Mouse (Mus musculus) thymus, postnatal 4 days (tissue): ENCODE data around the gene Sec24a.
"Not testable (repeated sequence)": the region's sequence is repeated elsewhere in the genome, so short reads cannot be mapped to it uniquely, and the experiment has no call there.

Experiments used
- DNase-seq: peaks from one replicate; pipeline ENCODE4 v3.0.0; 2021

Gene Sec24a

DNA sequence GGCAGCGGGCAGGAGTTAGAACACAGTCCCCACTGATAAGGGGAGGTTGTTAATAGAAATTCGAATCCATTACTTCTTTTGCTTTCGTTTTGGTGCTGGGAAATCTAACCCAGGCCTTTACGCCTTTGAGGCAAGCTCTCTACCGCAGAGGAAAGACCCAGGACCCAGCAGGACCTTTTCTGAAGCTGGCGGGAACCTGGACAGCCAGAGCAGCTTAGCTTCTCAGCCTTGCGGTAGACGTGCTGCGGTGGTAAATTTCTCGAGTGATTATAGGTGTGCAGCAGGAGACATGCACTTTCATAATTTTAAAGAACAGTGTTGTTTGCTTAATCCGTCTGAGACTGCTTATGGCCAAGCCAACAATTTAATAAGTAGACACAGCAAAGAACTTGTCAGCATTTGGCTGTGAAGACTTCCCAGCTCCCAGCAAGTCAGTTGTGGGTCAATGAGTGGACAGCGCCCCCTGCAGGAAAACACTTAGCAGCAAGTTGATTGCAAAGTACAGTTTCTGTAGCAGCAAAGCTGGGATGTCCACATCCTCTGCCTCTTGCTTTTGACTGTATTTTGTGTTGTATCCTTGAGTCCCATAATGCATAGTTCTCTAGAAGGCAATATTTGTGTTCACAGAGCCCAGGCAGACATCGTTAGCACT, 82.0 kb downstream of the Sec24a start:
- DNase-seq: peak; percentile 95

- no peak for DNase-seq
These were observed 84.0 kb downstream of the Sec24a start for GRCm38 (mm10) chr11:51679466-51679865.

- DNase-seq: no peak
These were observed 85.6 kb downstream of the Sec24a start for GRCm38 (mm10) chr11:51677737-51678418.

GRCm38 (mm10) chr11:51675386-51675785, 88.0 kb downstream of the Sec24a start:
- no peak for DNase-seq

DNA sequence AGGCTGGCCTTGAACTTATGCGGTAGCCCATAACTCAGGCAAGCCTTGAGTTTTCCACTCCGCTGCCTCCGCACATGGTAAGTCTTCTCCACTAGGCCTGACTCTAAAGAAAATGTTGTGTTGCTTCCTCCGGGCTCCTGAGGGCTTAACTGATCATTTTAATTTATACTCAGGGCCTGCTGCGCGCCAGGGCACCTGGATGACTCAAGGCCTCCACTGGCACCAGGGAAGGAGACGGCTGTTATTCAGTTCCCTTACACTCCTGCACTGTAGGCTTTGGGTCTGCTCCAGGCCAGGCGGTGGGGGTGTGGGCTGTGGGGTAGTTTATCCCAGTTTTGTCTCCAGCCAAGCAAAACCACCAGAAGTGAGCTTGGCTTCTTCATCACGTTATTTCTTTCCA, 90.1 kb downstream of the Sec24a start:
- no peak for DNase-seq

DNA sequence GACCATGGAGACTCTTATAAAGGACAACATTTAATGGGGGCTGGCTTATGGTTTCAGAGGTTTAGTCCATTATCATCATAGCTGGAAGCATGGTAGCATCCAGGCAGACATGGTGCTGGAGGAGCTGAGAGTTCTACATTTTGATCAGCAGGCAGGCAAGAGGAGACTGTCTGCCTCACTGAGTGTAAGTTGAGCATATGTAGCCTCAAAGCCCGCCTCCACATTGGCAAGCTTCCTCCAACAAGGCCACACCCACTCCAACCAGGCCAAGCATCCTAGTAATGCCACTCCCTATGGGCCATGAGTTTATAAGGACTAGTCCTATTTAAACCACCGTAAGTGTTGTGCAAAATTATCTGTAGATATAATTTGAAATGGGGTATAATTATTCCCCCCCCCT, 92.1 kb downstream of the Sec24a start:
- no peak for DNase-seq

DNA sequence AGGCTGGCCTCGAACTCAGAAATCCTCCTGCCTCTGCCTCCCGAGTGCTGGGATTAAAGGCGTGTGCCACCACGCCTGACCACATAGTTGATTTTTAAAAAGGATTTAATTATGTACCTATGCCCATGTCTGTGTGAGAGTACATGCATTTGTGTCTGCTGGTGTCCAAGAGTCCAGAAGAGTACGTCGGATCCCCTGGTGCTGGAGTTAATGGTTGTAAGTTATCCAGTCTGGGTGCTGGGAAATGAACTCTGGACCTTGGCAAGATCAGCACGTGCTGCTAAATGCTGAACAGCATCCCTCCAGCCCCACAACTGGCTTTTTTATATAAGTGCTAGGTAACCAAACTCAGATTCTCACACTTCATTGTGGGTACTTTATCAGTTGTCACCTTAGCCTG, 92.6 kb downstream of the Sec24a start:
- no peak for DNase-seq

GRCm38 (mm10) chr11:51664747-51665146, 98.7 kb downstream of the Sec24a start:
- DNase-seq: not testable (repeated sequence)

DNA sequence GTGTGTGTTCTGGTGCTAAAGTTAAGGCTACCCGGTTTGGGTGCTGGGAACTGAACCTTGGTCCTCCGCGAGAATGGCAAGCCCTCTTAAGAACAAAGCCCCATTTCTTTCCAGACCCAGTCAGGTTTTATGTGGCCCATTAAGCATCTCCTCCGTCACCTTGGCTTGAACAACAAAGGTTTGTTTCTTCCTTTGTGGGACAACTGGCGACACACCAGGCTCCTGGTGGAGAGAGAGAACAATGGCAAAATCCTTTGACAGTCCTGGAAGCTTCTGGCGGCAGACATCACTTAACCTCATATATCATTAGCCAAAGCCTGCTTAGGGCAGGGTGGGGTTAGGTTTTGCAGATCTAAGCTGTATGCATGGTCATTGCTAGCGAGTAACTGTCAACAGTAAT, 100.8 kb downstream of the Sec24a start:
- DNase-seq: no peak

- no peak for DNase-seq
These were observed 101.5 kb downstream of the Sec24a start for GRCm38 (mm10) chr11:51661867-51662365.

DNA sequence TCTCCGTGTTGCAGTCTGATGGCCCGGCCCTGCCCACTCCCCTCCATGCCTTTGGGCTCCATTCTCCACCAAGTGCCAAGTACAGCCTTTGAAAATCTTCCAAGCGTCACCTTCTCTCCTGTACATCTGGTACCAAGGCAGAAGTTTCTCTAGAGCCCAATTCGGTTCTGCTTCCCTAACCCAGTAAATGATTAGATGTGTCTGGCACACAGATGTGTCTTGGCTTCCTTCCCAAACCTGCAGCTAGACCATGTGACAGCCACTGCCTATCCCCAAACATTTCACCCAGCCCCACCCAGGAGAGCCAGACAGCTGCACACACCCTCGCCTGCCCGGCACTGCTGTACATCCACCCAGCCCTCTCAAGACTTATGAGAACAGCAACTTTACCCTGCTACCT, 104.7 kb downstream of the Sec24a start:
- peak; percentile 44 for DNase-seq

DNA sequence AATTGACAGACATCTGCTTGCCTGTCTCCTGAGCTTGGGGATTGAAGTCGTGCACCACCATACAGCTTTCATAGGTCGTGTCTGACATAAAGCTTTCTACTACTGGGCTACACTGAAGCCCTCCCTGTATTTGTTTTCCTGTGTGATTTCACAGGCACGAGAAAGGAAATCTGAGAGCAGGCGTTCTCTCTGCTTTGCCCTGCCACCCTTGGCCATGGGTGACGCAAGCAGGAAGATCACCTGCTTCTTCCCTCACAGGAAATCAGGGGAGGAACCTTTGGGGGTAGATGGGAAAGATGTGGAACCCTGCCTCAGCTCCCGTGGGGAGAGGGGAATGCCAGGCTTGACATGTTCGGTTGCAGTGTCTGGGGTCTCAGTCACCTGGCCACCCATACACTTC, 105.1 kb downstream of the Sec24a start:
- DNase-seq: no peak

DNA sequence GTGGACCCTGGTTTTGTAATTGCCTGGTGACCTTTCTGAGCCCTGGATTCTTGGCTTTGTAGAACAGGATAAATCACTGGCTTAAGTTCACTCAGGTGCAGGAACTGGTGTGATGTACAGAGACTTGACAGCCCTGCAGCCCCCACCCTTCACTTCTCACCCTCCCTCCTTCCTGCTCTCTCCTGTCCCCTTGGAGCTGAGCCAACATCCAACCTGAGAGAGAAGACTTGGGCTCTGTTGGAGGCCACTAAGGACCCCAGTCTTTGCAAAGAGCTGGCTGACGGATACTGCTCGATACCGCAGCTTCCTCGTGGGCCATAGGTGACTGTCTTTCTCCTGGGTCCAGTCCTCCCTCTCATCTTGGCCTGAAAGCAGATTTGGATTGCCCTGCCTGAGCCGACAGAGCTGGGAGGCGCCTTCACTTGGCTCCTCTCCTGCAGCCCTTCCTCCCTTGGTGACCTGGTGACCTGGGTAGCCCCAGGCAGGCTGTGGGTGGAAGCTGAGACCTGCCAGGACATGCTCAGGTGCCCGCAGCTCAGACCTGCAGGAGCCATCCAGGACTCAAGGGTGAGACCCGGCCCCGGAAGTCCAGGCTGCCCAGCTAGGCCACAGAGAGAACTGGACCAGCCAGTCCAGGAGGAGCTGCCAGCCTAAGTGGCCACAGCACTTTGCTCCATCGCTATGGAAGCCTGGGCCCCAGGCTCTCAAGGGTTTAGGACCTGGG, 106.5 kb downstream of the Sec24a start:
- no peak for DNase-seq

DNA sequence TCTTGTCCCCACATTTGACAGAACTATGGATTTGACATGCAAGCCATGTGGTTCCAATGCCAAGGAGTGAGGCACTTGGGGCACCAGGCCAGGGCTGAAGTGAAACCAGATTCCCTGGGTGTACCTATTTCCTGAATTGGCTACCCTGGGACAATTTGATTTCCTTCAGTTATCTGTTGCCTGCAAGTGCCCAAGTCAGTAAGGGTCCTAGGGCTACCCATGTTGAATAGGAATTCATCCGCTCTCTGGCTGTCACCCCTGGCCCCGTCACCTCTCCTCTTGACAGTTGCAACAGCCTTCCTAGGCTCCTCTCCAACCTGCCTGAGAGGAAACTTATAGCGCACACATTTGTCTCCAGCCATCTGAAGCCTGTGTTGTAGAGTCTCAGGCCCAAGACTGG, 108.5 kb downstream of the Sec24a start:
- DNase-seq: no peak

DNA sequence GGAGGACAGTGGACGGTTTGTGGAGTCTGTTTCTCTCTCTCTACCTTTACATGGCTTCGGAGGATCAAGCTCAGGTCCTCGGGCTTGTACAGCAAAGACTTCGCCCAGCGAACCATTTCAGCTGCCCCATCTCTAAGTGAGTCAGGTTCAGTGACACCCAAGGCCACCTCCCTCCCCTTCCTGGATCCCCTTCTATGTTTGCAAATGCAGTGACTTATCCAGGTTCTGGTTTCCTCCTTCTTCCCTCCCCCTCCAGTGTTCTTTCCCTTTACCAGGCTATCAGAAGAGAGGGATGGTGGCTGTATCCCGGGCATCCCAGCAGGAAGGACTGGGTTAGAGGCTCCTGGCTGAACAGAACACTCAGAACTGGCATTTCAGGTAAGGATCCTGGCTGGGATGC, 109.7 kb downstream of the Sec24a start:
- DNase-seq: no peak

DNA sequence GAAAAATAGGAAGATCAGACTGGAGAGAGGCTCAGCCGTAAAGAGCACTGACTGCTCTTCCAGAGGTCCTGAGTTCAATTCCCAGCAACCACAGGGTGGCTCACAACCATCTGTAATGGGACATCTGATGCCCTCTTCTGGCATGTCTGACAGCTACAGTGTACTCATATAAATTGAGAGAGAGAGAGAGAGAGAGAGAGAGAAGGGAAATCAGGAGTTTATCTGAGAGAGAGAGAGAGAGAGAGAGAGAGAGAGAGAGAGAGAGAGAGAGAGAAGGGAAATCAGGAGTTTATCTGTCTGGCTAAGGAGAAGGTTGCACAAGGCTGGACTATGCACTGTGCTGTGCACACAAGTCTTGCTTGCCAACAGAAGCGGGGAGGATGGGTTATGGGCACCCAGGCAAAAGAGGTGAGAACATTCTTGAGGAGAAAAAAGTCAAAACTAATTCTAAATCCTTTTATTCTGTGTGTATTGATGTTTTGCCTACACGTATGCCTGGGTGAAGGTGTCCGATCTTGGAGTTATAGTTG, 110.5 kb downstream of the Sec24a start:
- no peak for DNase-seq

DNA sequence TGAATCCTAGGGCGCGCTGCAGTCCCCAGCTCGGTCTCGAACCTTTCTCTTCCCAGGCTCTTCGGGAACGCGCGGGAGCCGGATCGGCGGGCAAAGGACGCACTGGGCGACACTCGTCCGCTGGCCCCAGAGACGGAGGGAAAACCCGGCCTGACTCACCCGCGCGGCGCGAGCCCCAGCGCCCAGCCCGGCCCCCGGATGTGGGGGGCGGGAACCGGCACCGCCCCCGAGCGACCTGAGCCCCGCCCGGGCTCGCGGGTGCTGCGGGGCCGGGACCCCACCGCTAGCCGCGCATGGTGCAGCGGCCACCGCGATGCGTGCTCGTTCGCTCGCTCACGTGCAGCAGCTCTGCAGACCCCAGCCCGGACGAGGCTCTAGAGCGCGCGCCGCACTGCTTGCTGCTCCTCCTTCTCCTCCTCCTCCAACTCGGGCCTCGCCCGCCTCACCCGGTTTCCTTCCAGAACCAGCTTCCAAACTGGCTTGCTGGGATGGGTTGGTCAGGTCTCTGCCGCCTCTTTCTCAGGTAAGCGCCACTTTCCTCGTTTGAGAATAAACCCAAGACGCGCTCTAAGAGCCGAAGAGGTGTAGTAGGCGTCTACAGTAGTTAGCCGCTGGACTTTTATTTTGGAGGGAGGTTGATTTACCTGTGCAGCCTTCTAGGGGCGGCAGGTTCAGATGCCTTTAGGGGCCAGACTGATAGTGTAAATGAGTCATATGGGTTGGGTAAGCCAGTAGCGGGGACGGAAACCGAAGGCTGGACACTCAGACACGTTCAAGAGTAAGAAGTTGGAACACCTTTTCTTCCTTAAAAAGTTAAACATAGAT, 112.5 kb downstream of the Sec24a start, which contains the start of the genes N4bp3 and D930048N14Rik:
Gene N4bp3 (minus strand): TSS at position 152 of the 825 bp plus-strand sequence.
Gene D930048N14Rik (plus strand): TSS at position 264 of the 825 bp plus-strand sequence.
- DNase-seq: peak; percentile 83

DNA sequence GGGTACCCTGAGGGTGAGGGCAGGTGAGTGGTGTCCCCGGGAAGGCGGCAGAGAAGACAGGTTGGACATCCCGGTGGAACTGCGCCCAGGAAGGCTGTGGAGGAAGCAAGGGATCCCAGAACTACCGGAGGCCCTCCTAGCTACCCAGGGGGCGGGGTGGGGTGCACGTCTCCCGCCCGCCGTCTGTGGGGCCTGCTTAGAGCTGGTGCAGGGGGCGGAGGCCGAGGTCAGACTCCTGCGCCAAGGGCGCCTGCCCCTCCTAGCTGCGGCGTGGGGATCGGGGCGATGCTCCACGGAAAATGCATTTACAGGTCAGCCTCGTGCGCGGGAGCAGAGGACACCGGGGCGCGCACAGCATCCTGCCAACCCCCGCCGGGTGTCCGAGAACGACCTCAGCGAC, 113.2 kb downstream of the Sec24a start:
- peak; percentile 73 for DNase-seq

DNA sequence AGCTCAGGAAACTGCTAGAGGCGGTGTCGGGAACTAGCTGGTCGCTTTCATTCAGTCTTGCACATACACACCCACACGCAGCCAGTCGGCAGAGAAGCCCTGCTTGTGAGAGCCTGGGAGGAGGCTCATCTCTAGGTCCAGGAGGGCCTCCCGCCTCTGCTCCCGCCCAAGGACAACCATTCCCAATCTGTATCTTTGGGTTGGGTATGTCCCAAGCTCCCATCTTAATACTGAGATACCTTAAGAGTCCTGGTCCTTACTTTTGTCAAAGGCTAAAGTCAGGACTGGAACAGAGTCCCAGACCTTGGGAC, 113.6 kb downstream of the Sec24a start:
- DNase-seq: peak; percentile 61

- peak; percentile 38 for DNase-seq
These were observed 114.1 kb downstream of the Sec24a start for GRCm38 (mm10) chr11:51649111-51649888.

- DNase-seq: no peak
These were observed 114.9 kb downstream of the Sec24a start for GRCm38 (mm10) chr11:51648566-51648965.
